Mouse (Mus musculus) heart, postnatal 36 days (tissue): Measurements from ENCODE around the gene Invs. TPM values are rescaled to one million over a fixed set of nuclear protein-coding genes. Genes with fewer than 3 reads are reported as not detected.

Source experiments
- DNase-seq, 2 experiments: peaks; one replicate each; pipeline ENCODE4 v3.0.0; 2021 to 2022
- intact Hi-C: fragments of 180-260 bp; cut with DNase I; formaldehyde crosslinking; loops from one replicate; pipeline ENCODE4 v1.15.1; 2025
- total RNA-seq, 2 experiments: library from RNA; stranded (reverse); gene quantifications; 2 replicates each; pipeline ENCODE4 v1.2.3; 2021

Invs gene
- 1 to 10 TPM; 2.5 to 3.4 TPM for total RNA-seq

DNA sequence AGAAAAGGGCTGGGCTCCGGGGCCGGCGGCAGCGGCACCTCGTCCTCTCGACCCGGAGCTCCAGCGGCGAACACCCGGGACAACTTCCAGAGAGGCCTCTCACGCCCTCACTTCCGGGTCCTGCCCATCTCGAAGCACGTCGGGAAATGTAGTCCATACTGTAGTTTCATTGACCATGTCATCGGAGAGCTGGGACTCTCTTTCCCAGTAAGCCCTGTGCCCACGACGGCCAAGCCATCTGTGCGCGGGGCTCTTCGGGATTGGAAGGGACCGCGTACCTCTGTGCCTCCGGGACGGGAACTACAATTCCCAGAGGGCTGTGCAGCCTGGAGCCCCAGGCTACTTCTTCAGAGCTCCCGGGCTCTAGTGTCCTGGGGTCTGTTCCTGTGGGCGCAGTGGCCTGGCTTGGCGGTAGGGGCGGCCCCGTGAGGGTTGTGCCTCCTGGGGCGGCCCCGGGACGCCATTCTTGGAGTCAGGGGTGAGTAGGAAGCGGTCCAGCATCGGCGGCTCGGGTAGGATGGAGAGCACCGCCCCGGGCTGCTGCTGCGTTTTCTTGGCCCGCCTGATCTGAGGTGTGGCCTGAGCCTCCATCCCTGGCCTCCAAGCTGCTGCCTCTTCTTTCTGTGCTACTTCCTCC is at the start of gene Invs, which contains the start of gene Erp44:
TSS of gene Invs (plus strand) at position 263 of the 637 bp plus-strand sequence.
TSS of gene Erp44 (minus strand) at position 61 of the 637 bp plus-strand sequence.
- peak; percentile 89 to 95 for DNase-seq
- intact Hi-C loops = loop anchor here (5.0 kb wide), 1 partner anchor 232 kb away; the partner anchor contains the start of gene Nr4a3

DNA sequence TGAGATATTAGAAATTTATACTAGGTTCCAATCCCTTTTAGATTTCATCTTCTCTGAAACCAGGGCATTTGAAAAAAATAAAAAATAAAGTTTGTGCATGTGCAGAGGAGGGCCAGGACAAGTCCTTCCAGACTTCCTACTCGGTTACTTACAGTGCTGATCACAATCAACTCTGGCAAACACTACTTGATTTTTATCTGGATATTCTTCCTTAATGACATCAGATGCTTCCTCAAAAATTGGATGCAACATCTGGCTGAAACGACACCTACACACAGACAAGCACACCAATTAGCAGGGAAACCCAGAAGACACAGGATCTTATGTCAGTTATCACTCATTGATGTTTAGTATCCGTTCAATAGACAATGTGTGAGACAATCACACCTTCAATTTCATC is 42.8 kb upstream of the Invs start:
- DNase-seq = no peak
- intact Hi-C loops = no loop called here

DNA sequence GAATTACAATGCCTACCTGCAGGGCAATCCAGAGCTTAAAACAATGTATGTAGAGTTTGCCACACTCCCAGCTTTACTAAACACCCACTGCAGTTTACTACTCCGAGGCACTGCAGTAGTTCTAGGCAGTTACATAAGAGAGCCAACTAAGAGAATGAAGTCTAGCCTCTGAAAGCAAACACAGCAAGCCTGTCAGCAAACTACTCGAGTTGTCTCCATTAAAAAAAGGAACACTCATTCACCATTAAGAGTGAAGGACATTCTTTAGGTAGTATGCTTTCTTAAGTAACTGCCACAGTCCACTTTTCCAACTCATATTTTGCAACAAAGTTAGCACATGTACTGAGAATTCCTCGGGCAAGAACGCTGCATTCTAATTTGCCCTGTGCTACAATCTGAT is 40.5 kb upstream of the Invs start:
- no peak for DNase-seq
- intact Hi-C loops = no loop called here

DNA sequence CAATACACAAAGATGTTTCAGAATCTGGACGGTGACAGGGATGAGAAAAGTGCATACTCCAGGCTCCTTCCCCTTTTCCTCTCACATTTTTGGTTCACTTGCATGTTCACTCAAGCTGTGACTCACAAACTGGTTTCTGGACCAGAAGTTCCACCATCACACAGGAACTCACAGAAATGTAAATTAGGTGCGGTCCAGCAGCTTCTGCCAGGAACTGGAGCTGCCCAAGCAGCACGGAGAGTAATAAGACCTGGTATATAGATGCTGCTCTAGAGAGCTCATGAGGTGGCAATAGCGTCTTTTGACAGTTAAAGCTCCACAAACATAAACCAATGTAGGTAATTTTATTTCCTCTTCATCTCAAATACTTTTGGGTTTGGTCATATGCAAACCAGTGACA is 37.1 kb upstream of the Invs start:
- DNase-seq = no peak
- intact Hi-C loops = no loop called here

DNA sequence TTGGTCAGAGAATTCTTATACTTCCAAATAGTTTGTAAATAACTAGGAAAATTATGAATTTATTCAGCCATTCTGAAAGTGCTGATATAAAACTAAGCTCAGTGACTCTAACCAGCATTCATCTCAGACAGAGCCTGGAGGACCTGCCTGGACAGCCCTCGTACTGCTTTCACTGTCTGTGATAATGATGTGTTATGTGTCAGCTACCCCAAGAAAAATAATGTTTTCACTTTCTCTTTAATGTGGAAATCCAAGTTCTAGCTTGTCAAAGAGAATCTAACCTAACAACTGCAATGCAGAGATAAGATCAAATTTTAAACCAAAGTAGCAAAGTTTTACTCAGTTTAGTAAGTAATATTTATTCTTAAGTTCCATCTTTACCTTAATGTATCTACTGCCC is 35.8 kb upstream of the Invs start:
- intact Hi-C loops = no loop called here
- no peak for DNase-seq

DNA sequence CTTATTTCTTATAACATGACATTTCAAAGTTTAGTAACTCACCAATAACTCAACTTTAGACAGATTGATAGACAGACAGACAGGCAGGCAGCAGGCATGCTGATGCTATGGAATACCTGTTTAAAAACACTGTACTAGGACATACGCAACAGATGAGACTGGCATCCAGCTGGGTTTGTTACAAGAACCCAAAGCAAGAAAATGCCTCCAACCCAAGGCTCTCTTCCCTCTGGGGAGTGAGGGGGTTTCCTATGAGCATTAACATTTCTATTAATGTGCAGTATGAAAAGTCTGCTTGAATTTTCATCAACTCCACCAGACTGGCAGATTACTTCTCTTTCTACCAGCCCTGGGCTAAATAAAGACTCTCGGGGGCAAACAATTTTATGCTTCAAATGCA is 35.3 kb upstream of the Invs start:
- intact Hi-C loops = no loop called here
- no peak for DNase-seq

DNA sequence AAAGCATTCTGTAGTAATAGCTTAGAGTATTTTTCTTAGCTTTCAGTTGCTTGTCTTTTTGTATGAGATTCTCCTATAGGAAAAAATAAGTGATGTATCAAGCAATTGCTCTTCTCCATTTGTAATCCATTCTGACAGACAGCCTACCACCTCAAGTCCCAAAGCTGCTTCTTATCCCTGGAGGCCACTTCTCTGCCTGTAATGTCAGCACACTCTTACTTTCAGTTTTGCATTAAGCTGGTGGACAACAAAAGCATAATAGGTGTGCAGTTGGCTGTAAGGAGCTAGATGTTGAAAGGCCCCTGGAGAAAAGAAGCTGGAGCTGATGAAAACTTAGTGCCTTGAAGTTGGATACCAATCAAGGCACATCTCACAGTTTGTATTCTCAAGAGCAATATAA is 26.3 kb upstream of the Invs start:
- no peak for DNase-seq
- intact Hi-C loops = no loop called here

DNA sequence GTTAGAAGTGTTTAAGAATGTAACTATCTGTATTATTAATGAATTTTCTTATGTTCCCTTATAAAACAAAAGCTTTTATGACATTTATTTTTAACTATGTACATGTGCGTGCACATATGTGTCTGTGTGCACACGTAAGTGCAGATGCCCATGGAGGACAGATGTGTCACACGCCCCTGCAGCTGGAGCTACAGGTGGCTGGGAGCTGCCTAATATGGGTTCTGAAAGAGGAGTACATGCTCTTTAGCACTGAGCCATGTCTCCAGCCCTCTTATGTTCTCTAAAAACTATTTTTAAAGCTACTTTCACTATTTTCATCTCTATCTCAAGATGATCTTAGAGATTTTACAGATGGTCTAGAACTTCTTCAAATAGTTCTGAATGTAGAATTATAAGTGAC is 21.5 kb upstream of the Invs start:
- intact Hi-C loops = no loop called here
- no peak for DNase-seq

DNA sequence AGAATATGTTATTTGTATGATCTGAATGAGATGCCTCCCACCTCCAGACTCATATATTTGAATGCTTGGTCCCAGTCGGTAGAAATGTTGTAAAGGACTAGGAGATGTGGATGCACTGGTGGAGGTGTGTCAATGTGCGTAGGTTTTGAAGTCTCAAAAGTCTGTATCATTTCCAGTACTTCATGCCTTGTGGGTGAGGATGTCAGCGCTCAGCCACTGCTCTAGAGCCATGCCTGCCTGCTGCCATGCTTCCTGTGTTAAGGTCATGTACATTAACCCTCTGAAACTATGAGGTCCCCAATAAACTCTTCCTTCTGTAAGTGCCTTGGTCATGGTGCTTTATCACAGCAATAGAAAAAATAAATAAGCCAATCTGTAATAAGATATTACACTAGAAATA is 11.9 kb upstream of the Invs start:
- intact Hi-C loops = no loop called here
- no peak for DNase-seq

DNA sequence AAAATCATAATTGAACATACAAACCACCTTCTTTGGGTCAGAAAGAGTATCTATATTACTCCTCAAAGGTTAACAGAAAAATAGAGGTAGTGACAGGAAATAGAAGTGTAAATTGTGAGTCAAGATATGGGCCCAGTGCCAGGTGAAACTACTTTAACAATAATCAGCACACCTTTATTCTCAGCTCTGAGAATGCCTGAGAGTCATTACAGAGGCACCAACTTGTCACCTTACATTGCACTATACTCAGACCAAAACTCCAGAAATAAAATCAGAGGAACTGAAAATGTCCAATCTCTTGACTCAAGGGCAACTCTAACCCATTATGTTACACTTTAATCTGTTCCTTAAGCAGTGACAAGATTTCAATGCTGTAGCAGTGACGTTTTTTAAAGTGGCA is 11.4 kb upstream of the Invs start:
- intact Hi-C loops = no loop called here
- DNase-seq = no peak

DNA sequence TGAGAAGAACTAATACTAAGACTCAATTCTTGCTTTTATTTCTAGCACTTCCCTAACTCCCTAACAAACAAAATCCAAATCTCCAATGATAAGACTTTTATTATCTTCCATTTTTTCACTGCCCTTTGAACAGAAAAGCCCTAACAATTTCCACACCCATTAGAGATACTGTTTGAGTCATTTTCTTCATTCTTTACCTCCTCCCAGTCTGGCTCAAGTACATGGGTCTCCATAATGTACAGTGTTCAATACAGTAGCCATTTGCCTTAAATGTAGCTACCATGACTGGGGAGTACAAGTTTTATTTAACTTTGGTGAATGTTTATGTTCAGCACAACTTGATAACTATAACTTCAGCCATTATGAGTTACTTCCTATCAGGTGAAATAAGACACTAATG is 9.0 kb upstream of the Invs start:
- intact Hi-C loops = no loop called here
- DNase-seq = no peak

DNA sequence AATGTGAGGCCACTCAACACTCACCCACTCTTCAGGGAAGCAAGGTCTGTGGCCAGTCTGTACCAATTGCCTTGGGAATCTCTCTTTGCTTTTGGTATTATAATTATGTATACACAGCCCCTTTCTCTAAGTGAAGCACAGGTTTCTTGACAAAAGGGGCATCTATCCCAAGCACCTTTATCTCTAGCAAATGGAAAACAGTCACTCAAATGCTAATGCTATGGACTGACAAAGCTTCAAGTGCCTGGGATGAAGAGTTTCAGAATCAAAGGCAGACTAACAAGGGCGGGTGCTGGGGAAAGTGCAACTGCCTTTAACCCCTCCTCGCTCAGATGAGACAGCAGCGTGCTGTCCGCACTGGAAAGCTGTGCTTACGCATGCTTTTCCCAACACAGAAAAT is 7.7 kb upstream of the Invs start:
- intact Hi-C loops = no loop called here
- no peak for DNase-seq

DNA sequence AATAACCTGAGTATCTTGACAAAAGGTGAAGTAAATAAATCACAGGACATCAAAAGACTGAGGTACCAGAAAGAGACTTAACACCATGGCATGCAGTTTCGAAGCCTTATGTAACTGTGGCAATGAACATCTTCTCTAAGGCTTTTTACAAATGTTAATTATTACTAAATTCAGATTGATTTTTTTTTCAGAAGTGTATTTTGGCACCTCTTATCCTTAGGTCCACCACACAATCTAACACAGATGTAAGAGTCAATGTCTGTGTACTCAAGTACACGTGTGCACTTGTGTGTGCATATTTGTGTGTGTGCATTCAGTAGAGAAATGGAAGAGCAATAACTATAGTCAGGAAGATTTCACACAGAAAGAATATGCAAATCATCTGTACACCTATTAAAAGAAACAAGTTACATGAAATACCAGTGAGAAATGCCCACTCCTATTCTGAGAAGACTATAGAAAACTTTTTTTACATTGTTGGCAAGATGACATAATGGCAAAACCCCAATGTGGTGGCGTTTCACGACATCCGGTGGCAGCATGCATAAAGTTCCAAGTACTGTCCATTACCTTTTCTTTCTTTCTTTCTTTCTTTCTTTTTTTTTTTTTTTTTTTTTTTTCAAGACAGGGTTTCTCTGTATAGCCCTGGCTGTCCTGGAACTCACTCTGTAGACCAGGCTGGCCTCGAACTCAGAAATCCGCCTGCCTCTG is 6.3 kb upstream of the Invs start:
- no peak for DNase-seq
- intact Hi-C loops = no loop called here

DNA sequence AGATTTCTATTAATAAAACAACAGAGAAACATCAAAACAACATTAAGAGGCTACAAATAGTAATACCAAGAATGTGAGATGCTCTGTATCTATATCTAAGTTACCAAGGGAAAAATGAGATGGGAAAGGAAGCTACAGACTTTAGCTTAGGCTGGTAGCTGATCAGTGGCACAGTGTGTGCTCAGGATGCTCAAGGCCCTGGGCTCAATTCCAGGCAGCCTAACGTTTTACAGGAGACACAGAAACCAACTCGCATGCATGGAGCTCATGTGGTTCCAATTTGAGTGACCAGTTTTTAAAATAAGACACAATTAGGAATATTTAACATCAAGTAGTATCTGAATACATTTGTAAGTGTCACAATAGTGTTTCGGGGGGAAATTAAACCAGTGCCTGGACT is 3.8 kb upstream of the Invs start:
- no peak for DNase-seq
- intact Hi-C loops = loop anchor here (5.0 kb wide), 1 partner anchor 228 kb away; the partner anchor contains the start of gene Nr4a3

DNA sequence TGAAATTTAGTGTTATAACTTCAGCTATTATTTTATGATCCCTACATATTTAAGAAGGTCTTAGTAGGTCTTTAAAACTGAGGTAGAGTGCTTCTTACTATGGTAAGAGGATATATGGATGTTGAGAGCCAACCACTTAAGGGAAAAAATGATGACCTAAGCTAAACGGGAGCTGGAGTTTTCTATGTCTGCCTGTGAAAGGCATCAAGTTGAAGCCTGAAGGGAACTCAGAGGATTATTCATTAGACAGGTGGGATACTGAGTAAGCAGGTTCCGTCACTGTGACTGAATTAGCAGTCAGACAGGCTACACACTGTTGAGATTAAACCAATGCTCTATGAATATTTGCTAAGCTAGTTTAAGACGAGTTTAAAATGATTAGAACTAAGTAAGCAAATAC is 2.5 kb upstream of the Invs start:
- DNase-seq = no peak
- intact Hi-C loops = loop anchor here (5.0 kb wide), 1 partner anchor 230 kb away; the partner anchor contains the start of gene Nr4a3

DNA sequence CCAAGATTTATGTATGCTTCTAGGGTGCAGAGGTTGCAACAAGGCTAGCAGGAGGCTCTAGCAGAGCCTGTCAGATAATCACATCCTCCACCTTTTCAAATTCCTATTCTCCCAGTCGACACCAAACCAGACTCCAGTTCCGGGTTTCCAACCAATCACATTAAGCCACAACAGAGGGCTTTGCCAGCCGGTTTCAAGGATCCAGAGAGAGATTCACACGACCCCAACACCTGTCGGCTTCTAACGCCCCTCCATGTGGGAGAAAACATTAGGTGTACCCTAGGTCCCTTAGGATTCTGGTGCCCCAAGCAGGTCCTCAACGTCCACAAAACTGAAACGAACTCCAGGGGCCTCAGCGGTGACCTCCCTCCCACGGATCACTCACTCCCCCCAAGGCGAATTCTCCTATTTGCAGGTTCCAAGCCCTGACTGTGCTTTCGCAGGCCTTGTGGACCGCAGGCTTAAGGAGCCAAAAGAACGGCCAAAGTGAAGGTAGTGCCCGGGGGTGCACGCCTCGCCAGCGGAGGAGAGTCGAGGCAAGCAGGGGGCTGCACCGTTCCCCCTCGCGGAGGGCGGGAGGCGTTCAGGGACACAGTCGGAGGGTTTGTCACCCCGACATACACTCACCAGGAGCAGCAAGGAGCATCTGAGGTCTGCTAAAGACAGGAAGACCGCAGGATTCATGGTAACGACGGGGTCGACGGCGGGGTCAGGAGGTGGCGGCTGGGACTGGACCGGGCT is 633 bp upstream of the Invs start:
- no peak for DNase-seq
- intact Hi-C loops = loop anchor here (5.0 kb wide), 1 partner anchor 232 kb away; the partner anchor contains the start of gene Nr4a3

DNA sequence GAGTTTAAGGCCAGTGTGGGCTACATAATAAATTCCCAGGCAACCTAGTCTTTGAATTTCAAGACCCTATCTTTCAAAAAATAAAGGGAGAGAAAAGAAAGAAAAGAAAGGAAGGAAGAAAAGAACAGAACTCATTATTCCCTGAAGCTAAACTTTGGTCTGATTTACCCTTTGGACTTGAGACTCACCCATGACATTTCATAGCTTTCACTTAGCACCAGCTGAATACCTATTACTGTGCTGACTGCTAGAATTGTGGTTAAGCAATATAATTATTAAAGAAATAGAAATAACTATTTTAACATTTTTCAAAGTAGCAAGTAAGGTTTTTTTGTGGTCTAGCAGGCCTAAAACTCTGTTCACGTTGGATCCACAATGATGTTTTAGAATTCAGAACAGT is 1.6 kb downstream of the Invs start:
- DNase-seq = no peak
- intact Hi-C loops = no loop called here

DNA sequence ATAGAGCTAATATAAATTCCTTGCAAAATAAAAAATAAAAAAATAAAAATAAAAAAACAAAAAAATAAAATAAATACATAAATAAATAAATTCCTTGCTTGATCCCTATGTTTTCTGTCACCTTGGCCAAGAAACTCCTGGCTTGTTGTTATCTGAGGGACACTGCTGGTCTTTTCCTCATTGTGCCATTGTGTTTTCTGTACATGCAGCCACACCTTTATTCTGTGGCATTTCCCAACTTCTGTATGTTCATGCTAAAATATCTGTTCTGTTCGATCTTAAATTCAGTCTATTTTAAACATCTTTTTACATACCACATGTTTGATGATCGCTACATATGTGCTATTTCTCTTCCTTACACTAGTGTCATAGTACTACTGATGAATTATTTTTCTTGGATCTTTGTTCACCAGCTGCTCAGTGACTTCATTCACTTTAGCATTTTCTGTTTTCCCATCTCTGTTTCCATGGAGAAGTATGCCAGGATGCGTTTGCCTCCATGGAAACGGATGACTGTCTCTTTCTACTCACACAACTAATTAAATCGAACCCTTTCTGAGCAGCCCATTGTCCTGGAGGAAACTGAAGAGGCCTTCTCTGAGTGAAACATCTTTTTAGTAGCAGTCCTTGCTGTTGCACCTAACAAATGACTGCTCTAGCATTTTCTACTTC is 7.7 kb downstream of the Invs start:
- intact Hi-C loops = no loop called here
- no peak for DNase-seq

DNA sequence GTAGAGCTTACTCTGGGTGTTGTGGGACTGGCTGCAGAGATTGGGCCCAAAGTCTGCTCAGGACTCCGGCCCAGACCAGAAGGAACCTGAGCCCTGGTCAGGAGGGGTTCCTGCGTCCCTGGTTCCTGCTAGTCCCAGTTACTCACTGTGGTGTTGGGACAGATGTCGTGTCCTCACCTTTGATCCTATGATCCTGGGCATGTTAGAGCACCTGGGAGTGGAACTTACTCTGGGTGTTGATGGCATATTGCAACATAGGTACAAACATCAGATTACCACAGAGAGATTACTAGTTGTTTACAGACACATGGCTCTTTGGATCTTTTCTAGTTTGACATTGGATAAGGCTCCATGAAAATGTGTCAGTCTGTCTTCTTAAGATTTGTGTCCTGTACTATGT is 35.3 kb downstream of the Invs start:
- no peak for DNase-seq

DNA sequence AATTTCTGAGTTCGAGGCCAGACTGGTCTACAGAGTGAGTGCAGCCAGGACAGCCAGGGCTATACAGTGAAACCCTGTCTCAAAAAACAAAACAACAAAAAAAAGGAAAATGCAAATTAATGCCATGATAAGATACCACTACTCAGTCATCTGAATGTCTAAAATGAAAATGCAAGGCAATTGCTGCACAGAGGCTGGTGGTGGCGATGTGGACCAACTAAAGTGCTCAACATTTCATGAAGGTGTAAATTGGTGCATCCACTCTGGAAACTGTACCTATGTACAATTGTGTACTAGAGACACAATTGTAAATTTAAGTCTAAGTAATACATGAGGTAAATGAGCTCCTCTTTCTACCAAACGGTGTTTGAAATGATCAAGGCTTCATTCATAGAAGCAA is 36.5 kb downstream of the Invs start:
- intact Hi-C loops = no loop called here
- DNase-seq = no peak

More for the DNA sequence above, 35.3 kb downstream of the Invs start:
- intact Hi-C loops = no loop called here

DNA sequence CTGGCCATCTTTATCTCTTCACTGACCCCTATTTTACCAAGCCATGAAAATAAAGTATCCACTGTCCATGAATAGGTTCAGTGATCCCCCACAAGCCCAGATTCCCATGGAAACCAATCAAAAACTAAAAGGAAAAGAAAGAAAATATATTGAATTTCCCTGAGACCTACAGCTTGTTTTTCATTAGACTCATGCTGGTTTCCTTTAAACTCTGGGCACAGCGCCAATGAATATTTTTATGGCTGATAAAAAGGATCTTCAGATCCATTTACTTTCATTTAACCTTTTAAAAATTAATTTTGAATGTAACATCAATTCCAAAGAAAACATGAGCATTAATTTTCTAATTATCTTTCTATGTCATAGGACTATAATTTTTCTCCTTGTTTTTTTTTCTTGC is 41.7 kb downstream of the Invs start:
- intact Hi-C loops = no loop called here
- no peak for DNase-seq
